Mouse (Mus musculus) embryo, embryonic 10.5 days (tissue): ENCODE data around the gene Pycr1.

Source experiments
- DNase-seq: peaks from one replicate; pipeline ENCODE4 v3.0.0-alpha.2; 2015; ENCODE audit warnings: low spot score

Gene Pycr1

DNA sequence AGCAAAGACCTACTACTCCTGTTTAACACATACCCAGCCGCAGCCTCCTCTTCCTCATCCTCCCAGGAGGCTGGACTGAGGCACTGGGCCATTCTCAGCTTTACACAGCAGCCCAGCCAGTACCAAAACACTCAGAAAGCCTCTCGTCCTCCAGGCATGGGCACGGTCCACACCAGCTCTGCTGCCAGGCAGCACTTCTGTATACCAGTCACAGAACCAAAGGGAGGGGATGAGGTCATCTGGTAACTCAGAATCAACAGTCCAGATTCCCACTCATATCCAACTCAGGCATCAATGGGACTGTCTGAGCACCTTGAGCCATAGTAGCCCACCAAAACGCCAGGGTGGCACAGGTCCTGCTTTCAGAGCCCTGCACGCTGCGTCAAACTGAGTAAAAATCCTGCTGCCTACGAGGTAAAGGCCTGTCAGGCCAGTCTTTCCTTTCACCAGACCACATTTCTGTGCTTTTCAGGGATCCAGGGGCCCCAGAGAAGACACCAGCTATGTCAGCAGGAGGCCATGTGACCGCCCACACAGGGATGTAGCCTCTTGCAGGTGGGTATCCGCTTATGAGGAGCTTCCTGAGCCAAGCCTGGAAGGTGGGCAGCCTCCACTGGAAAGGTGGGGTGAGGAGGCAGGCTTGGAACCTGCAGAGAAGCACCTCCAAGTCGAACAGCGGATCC, 16.6 kb downstream of the Pycr1 start:
- no peak for DNase-seq

- DNase-seq = peak; percentile 3
Observed at GRCm38 (mm10) chr11:120625152-120625775, 18.3 kb downstream of the Pycr1 start, which contains the start of gene Sirt7. TSS of gene Sirt7 (minus strand) at chr11:120625240.

GRCm38 (mm10) chr11:120624680-120625111, 18.9 kb downstream of the Pycr1 start:
- DNase-seq = peak; percentile 91

- DNase-seq = peak; percentile 74
Observed at GRCm38 (mm10) chr11:120623961-120624679, 19.4 kb downstream of the Pycr1 start.

GRCm38 (mm10) chr11:120622805-120623204, 20.8 kb downstream of the Pycr1 start:
- DNase-seq = no peak

- no peak for DNase-seq
Observed at GRCm38 (mm10) chr11:120620195-120620594, 23.4 kb downstream of the Pycr1 start.

DNA sequence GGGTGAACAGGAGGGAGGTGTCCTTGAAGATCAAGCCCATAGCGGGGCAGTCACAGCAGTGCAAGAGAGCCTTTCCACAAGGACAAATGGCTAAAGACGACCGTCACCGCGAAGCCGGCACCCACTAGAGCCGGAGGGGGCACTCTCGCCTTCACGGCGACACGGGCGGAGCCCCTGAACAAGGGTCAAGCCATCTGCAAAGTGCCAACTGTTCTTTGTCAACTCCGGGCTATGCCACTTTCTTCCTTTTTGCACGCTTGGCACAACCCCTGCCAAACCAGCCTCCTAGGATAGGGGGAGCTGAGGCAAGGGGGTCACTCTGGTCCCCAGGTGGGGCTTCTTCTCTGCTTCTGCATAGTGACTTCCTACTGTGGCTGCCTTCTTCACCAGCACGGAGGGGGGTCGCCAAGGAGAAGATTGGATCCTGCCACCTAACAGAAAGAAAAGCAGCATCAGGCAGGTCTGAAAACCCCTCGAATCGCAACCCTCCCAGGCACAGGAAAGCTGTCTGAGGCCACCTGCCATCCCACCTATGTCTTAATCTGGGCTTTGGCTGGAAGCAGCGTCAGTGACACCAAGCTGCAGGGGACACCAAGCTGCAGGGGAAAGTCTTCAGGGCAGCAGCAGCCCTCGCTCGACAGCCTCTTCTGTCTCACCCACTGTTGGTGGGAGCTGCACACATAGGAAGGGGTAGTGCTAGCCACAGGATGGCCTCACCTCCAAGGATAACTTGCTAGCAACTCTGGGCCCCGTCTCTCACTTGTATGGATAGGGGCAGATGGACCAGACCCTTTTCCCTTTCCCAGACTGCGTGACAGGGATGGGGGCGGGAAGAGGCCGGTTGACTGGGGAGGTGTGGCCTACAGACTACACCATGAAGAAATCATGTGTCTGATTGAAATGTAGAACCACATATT, 24.7 kb downstream of the Pycr1 start:
- no peak for DNase-seq

GRCm38 (mm10) chr11:120617519-120618112, 26.0 kb downstream of the Pycr1 start, which contains the start of gene Pcyt2:
TSS of gene Pcyt2 (minus strand) at chr11:120617936.
- DNase-seq = peak; percentile 93

DNA sequence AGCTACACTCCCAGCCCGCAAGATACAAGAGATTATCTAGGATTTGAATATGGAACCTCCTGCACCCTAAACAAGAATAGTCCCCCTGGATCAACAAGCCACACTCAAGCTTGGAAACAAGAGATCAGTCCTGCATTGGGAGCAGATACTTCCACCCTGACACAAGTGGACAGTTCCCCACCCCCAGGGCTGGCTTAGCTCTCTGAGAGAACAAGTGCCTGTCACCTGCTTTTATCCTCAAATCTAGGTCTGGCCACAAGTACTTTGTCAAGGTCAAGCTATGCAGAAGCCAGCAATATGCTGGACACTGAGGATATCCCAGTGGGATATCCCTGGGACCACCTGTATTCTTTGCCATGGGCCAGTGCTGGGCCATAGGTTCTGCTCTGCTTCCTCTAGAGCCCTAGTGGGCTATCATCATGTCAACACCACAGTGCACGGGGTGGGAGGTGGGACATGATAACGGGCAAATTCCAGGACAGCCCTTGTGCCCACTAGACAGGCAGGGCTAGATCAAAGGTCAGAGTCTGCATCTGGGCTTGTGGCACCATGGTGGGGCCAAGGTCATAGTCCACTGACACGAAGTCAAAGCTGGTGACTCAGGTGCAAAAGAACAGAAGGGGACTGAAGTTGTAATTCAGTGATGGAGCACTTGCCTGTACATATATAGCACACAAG, 26.8 kb downstream of the Pycr1 start:
- DNase-seq = no peak

DNA sequence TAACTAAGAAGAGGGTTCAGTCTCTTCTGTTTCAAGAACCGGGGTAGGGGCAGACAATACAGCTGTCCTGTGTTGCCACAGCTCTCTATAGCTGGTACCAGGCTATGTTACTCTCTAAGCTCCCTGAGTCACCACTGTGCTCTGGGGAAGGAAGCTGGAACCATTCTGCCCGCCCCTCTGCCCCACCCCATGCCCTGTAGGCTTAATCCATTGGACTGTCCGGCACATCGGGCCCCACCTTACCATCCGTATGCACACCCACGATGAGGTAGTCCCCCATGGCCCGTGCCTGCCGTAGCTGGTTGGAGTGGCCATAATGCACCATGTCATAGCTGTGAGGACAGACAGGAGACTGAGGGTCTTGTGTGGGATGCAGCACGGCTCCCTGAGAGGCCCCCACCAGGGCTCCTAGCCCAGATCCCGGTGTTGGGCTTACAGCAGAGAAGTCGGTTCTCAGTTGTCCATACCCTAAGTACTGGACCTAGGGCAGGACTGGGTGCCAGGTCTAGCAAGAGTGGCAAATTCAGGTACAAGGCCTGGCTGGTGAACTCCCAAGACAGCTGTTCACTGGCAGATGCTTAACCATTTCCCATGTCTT, 27.9 kb downstream of the Pycr1 start:
- no peak for DNase-seq

GRCm38 (mm10) chr11:120615167-120615566, 28.4 kb downstream of the Pycr1 start:
- no peak for DNase-seq

GRCm38 (mm10) chr11:120613976-120614375, 29.6 kb downstream of the Pycr1 start:
- no peak for DNase-seq

GRCm38 (mm10) chr11:120613481-120613972, 30.0 kb downstream of the Pycr1 start:
- DNase-seq = no peak

DNA sequence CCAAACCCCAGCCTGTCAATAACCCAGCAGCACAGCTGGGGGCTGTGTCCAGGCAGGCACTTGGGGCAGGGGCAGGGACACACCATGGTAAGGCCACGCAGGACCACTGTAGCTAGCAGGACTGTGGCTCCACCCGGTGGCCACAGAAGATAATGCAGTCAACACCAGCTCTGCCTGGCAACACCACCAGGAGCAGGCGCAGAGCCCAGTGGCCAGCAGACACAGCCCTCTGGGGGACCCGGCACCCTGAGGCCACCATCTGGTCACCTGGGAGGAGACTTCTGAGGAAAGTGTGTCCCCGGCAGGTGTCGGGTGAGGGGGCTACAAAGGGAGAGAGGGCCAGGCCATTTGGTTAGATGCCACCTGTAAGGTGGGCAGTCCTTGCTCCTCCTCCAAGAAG, 30.8 kb downstream of the Pycr1 start:
- DNase-seq = peak; percentile 74

- no peak for DNase-seq
Observed at GRCm38 (mm10) chr11:120610477-120611046, 33.0 kb downstream of the Pycr1 start.

- peak; percentile 19 for DNase-seq
Observed at GRCm38 (mm10) chr11:120609250-120609649, 34.3 kb downstream of the Pycr1 start.

- peak; percentile 39 for DNase-seq
Observed at GRCm38 (mm10) chr11:120608241-120609034, 35.1 kb downstream of the Pycr1 start, which contains the start of gene Npb. TSS of gene Npb (plus strand) at chr11:120608477.

DNA sequence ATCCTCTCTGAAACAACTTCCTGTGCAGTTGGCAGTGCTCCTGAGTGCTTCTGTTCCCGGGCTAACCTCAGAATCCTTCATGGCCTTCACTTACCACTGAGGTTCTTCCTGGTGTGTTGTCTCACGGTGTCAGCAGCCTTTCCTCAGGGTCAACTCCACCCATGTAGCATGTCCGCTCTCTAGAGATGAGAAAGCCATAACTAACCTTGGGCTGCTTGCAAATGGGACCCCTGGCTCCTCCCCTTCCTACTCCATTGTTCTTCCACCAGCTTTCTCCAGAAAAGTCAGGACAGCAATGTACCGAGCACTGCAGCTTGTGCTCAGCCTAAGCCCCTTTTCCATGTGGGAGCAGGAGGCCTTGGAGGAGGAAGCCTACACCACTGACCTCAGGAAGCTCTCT, 36.8 kb downstream of the Pycr1 start:
- DNase-seq = no peak

DNA sequence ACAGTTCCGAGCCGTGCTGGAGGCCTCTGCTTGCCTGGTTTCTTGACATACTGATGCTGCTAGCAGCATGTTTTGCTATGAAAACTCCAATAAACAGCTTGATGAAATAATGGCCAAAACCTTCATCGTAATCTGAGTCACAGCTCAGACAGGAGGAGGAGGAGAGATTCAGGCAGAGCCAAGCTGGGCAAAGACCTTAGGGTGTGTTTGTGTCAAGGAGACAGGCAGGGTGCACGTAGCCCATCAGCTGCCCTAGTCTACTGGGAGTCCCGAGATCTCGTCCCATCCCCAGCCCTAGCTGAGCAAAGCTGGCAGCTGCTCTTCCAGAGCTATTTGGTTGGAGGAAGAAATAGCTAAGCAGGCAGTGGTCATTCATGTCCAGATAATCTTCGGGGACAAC, 37.9 kb downstream of the Pycr1 start:
- no peak for DNase-seq
